Mouse (Mus musculus) intestine, postnatal 0 days (tissue): Measurements from ENCODE around the gene Fnbp1. TPM values are rescaled to one million over a fixed set of nuclear protein-coding genes. Genes with fewer than 3 reads are reported as not detected.

Experiments
- ATAC-seq: fragments of 200-750 bp; cut with Nextera tagmentation; 2 replicates; pipeline ENCODE4 v1.8.0; 2017; ENCODE audit warnings: mild to moderate bottlenecking, moderate TSS enrichment, moderate library complexity
- H3K27ac ChIP-seq: fragments of 300-500 bp; sonication (generic); 2 replicates; pipeline ENCODE4 v1.5.1; 2014; ENCODE audit warnings: mild to moderate bottlenecking, low read depth, low read length, moderate library complexity
- H3K27me3 ChIP-seq: fragments of 300-500 bp; sonication (generic); replicated peaks from 2 replicates; pipeline ENCODE4 v1.6.1; 2014; ENCODE audit warnings: low read length, mixed read lengths; ENCODE audit not compliant: control insufficient read depth, insufficient read depth
- H3K36me3 ChIP-seq: fragments of 300-500 bp; sonication (generic); 2 replicates; pipeline ENCODE4 v1.6.1; 2014; ENCODE audit warnings: mild to moderate bottlenecking, moderate library complexity; ENCODE audit not compliant: control insufficient read depth, insufficient read depth
- H3K4me1 ChIP-seq: fragments of 300-500 bp; sonication (generic); replicated peaks from 2 replicates; pipeline ENCODE4 v1.6.1; 2014; ENCODE audit warnings: antibody characterized with exemption, low read length, mixed read lengths; ENCODE audit not compliant: control insufficient read depth, insufficient read depth
- H3K4me2 ChIP-seq: fragments of 300-500 bp; sonication (generic); replicated peaks from 2 replicates; pipeline ENCODE4 v1.6.1; 2014; ENCODE audit warnings: low read depth, mild to moderate bottlenecking, moderate library complexity
- H3K4me3 ChIP-seq: fragments of 300-500 bp; sonication (generic); 2 replicates; pipeline ENCODE4 v1.5.1; 2014; ENCODE audit warnings: low read depth, low read length
- H3K9ac ChIP-seq: fragments of 300-500 bp; sonication (generic); 2 replicates; pipeline ENCODE4 v1.6.1; 2014; ENCODE audit warnings: mild to moderate bottlenecking, low read depth, low read length
- H3K9me3 ChIP-seq: fragments of 300-500 bp; sonication (generic); 2 replicates; pipeline ENCODE4 v1.6.1; 2016; ENCODE audit warnings: mixed run types; ENCODE audit not compliant: control insufficient read depth
- CTCF ChIP-seq: sonication (generic); IDR thresholded peaks from 2 replicates; pipeline ENCODE4 v1.5.1; 2016; ENCODE audit warnings: low read depth, mild to moderate bottlenecking, control low read depth, antibody characterized with exemption, moderate library complexity
- WGBS: fragments of 180-500 bp; shearing (Covaris S2); extraction: QIAGEN DNeasy Blood & Tissue Kit; methylation state at CpG from one replicate; pipeline ENCODE4 v1.1.7; 2014; 5-methylcytosine and 5-hydroxymethylcytosine counted together
- polyA plus RNA-seq: library from polyadenylated mRNA; unstranded; fragments of >200 nt; fragmentation: Nextera tagmentation; extraction: Ambion mirVana; gene quantifications from 2 replicates; pipeline ENCODE4 v1.2.1, GENCODE M21; 2015

Gene Fnbp1
- polyA plus RNA-seq, 1 experiment from 2014 or later = 10.4 TPM

- WGBS = under 1% methylated on average over 53 of the region's 53 CpGs
These were observed 10.3 kb upstream of the Fnbp1 start, which contains the start of gene Gpr107 for GRCm38 (mm10) chr2:31151892-31152812. Gpr107 (plus strand) TSS chr2:31152316.

DNA sequence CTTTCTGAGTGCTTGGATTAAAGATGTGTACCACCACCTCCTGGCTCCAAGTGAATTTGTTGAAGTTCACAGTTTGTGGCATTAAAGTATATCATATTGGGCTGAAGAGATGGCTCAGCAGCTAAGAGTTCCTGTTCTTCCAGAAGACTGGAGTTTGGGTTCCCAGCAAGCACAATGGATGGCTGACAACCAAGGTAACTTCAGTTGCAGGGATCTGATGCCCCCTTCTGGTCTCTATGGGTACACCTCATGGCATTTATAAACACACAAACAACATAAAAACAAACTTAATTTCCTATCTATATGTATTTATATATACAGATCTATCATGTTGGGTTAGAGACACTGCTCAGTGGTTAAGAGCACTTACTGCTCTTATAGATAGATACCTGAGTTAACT lies 9.0 kb upstream of the Fnbp1 start:
- peak; percentile 64 for TF ChIP-seq CTCF
- H3K36me3 ChIP-seq = peaks cover 16% of the 10 kb centered on the region
- 0 out of 2 replicates have a peak, but pooled peaks cover 3% of the 10 kb centered on the region for H3K4me1 ChIP-seq
- no peak overlapping the region for H3K4me3 ChIP-seq
- ATAC-seq = no peak
- H3K27ac ChIP-seq = no peak overlapping the region
- no peak overlapping the region for H3K4me2 ChIP-seq
- no peaks in the 10 kb centered on the region for H3K27me3 ChIP-seq
- H3K9me3 ChIP-seq = no peaks in the 10 kb centered on the region
- H3K9ac ChIP-seq = no peak overlapping the region

More at GRCm38 (mm10) chr2:31151892-31152812, 10.3 kb upstream of the Fnbp1 start, which contains the start of gene Gpr107:
- no peak for TF ChIP-seq CTCF
- Histone ChIP-seq H3K4me1 (0 out of 2 replicates have a peak, but pooled peaks cover 7% of the 10 kb centered on the region), H3K27ac (peak within 1 kb of the TSS; percentile 91), H3K4me2 (peak within 1 kb of the TSS; percentile 73), H3K9ac (peak within 1 kb of the TSS; percentile 90), H3K36me3 (peaks cover 13% of the 10 kb centered on the region), H3K9me3 (no peaks in the 10 kb centered on the region), H3K4me3 (peak within 1 kb of the TSS; percentile 99), H3K27me3 (no peaks in the 10 kb centered on the region)
- ATAC-seq = peak; percentile 84

DNA sequence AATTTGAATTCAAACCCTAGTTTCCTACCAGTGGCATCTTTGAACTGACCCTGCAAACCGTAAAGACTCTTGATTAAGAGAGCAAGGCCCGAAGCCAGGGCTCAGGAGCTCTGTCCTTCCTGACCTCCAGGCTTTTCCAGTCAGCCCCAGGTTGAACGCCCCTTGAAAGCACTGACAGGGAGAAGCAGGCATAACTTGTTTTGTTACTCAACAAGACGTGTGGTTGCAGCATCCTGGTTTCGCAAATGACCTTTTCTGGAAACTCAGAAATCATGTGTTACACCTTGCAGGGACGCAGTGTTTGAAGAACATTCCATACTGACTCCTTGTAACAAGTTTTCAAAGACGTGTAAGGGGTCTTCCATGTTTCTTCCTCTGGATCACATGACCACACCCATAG lies 5.2 kb upstream of the Fnbp1 start:
- H3K4me2 ChIP-seq = no peak overlapping the region
- WGBS = 85% methylated on average over 7 of the region's 7 CpGs
- TF ChIP-seq CTCF = no peak
- no peaks in the 10 kb centered on the region for H3K4me1 ChIP-seq
- peaks cover 16% of the 10 kb centered on the region for H3K36me3 ChIP-seq
- no peak for ATAC-seq
- no peaks in the 10 kb centered on the region for H3K27me3 ChIP-seq
- H3K9ac ChIP-seq = no peak overlapping the region
- no peak overlapping the region for H3K27ac ChIP-seq
- H3K9me3 ChIP-seq = no peaks in the 10 kb centered on the region
- H3K4me3 ChIP-seq = no peak overlapping the region

- no peaks in the 10 kb centered on the region for H3K4me1 ChIP-seq
- TF ChIP-seq CTCF = no peak
- H3K4me2 ChIP-seq = no peak overlapping the region
- 86% methylated on average over 1 of the region's 1 CpGs for WGBS
- H3K36me3 ChIP-seq = peaks cover 16% of the 10 kb centered on the region
- no peak overlapping the region for H3K4me3 ChIP-seq
- H3K27me3 ChIP-seq = no peaks in the 10 kb centered on the region
- H3K9ac ChIP-seq = no peak overlapping the region
- H3K9me3 ChIP-seq = no peaks in the 10 kb centered on the region
- no peak overlapping the region; the same call in 1 of the 2 replicates for H3K27ac ChIP-seq
- no peak for ATAC-seq
These were observed 3.1 kb upstream of the Fnbp1 start for GRCm38 (mm10) chr2:31144901-31145300.

DNA sequence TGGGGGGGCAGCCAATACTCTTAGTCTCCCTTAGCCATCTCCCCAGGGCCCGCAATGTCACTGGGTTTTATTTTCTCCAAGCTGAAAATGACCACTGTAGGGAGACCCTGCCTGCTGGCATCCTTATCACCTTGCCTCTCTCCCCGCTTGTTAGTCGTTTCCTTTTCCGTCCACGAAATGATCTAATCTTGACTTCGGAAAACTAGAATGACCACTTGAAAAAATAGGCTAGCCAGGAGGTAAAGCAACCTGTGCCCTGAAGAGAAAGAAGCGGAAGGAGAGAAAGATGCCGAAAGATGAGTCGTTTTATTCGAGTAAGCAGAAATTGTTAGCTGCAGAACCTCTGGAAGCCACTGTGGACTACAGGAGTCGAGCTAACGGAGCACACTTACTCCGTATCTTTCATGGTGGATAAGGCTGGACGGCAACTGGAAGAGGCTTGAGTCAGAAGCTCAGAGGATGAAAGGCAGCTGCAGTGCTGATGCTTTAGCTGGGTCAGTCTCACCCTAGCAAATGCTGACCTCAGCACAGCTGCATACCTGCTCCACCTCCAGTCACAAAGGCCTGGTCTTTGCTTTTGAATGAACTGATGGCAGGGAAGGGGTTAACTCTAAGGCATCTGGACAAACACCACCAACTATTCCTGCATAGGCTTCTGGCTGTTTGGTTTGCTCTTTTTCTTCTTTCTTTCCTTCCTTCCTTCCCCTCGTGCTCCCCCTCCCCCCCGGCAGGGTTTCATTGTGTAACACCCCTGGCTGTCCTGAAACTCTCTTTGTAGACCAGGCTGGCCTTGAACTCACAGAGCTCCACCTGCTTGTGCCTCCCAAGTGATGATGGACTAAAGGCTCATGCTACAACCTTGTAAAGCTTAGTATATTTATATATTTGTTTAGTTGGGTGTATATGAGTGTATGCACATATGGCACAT lies 2.2 kb upstream of the Fnbp1 start:
- H3K36me3 ChIP-seq = peaks cover 16% of the 10 kb centered on the region
- WGBS = 71% methylated on average over 16 of the region's 16 CpGs
- no peak for TF ChIP-seq CTCF
- no peaks in the 10 kb centered on the region for H3K9me3 ChIP-seq
- H3K9ac ChIP-seq = no peak overlapping the region
- no peak overlapping the region for H3K4me3 ChIP-seq
- H3K4me2 ChIP-seq = peak overlapping the region; percentile 24; the same call in 1 of the 2 replicates
- H3K27me3 ChIP-seq = no peaks in the 10 kb centered on the region
- no peaks in the 10 kb centered on the region for H3K4me1 ChIP-seq
- no peak for ATAC-seq
- 0 out of 2 replicates have a peak overlapping the region, but pooled peaks have one; percentile 21 for H3K27ac ChIP-seq
